Mouse (Mus musculus) lung, postnatal 25 days (tissue): ENCODE data around the gene Gm20388.
A peak's percentile ranks its signal among the peaks of the same experiment; 100 is the strongest.

Source experiments
- DNase-seq: peaks from one replicate; pipeline ENCODE4 v3.0.0; 2022; ENCODE audit warnings: low spot score

Gm20388 gene

GRCm38 (mm10) chr8:121731471-121732333 lies 1821.1 kb downstream of the Gm20388 start:
- no peak for DNase-seq

GRCm38 (mm10) chr8:121732334-121732665 lies 1821.7 kb downstream of the Gm20388 start:
- no peak for DNase-seq

- no peak for DNase-seq
Measured at GRCm38 (mm10) chr8:121734262-121734661, 1823.6 kb downstream of the Gm20388 start.

- DNase-seq = peak; percentile 2
Measured at GRCm38 (mm10) chr8:121736236-121736635, 1825.6 kb downstream of the Gm20388 start.

- DNase-seq = no peak
Measured at GRCm38 (mm10) chr8:121740721-121741120, 1830.1 kb downstream of the Gm20388 start.

- no peak for DNase-seq
Measured at GRCm38 (mm10) chr8:121749501-121749900, 1838.9 kb downstream of the Gm20388 start.

- no peak for DNase-seq
Measured at GRCm38 (mm10) chr8:121750512-121750911, 1839.9 kb downstream of the Gm20388 start.

- DNase-seq = peak; percentile 30
Measured at GRCm38 (mm10) chr8:121751407-121751806, 1840.8 kb downstream of the Gm20388 start.

GRCm38 (mm10) chr8:121758470-121758869 lies 1847.8 kb downstream of the Gm20388 start:
- DNase-seq = no peak

- no peak for DNase-seq
Measured at GRCm38 (mm10) chr8:121760484-121760883, 1849.8 kb downstream of the Gm20388 start.

- DNase-seq = no peak
Measured at GRCm38 (mm10) chr8:121761480-121761879, 1850.8 kb downstream of the Gm20388 start.

GRCm38 (mm10) chr8:121762999-121763699 lies 1852.5 kb downstream of the Gm20388 start:
- DNase-seq = no peak

GRCm38 (mm10) chr8:121763700-121764013 lies 1853.0 kb downstream of the Gm20388 start:
- no peak for DNase-seq

- DNase-seq = no peak
Measured at GRCm38 (mm10) chr8:121765594-121766138, 1855.0 kb downstream of the Gm20388 start.

GRCm38 (mm10) chr8:121769095-121769494 lies 1858.5 kb downstream of the Gm20388 start:
- DNase-seq = no peak

- DNase-seq = no peak
Measured at GRCm38 (mm10) chr8:121769621-121770020, 1859.0 kb downstream of the Gm20388 start.

- DNase-seq = no peak
Measured at GRCm38 (mm10) chr8:121770845-121771752, 1860.5 kb downstream of the Gm20388 start.

GRCm38 (mm10) chr8:121773876-121774275 lies 1863.2 kb downstream of the Gm20388 start:
- no peak for DNase-seq

- DNase-seq = no peak
Measured at GRCm38 (mm10) chr8:121782493-121782892, 1871.9 kb downstream of the Gm20388 start.

- DNase-seq = no peak
Measured at GRCm38 (mm10) chr8:121786542-121786941, 1875.9 kb downstream of the Gm20388 start.

GRCm38 (mm10) chr8:121788786-121789185 lies 1878.1 kb downstream of the Gm20388 start:
- no peak for DNase-seq

GRCm38 (mm10) chr8:121792159-121792558 lies 1881.5 kb downstream of the Gm20388 start:
- DNase-seq = peak; percentile 38
